Mouse (Mus musculus) heart, adult 2 months (tissue): ENCODE measurements around the gene Filip1.

Source experiments
- CTCF ChIP-seq: fragments of 200-600 bp; IDR thresholded peaks from 2 replicates; pipeline ENCODE4 v1.8.1; 2022; ENCODE audit warnings: antibody characterized with exemption, mild to moderate bottlenecking, moderate library complexity
- EP300 ChIP-seq: fragments of 200-500 bp; IDR thresholded peaks from 2 replicates; pipeline ENCODE4 v1.6.1; 2011; ENCODE audit warnings: low read depth, low read length, control low read depth; ENCODE audit not compliant: insufficient read depth
- POLR2A ChIP-seq: fragments of 200-500 bp; IDR thresholded peaks from 2 replicates; pipeline ENCODE4 v1.6.1; 2011; ENCODE audit warnings: mild to moderate bottlenecking, low read depth, low read length, control low read depth; ENCODE audit not compliant: insufficient read depth

GRCm38 (mm10) chr9:79795076-79795475, 217.6 kb downstream of the Filip1 start:
- TF ChIP-seq CTCF = no peak
- TF ChIP-seq EP300 = no peak
- no peak for TF ChIP-seq POLR2A
